Mouse (Mus musculus) embryonic fibroblast, embryonic 13.5 days (primary cell): ENCODE measurements around the gene Mrps22. TPM values are rescaled to one million over a fixed set of nuclear protein-coding genes. Genes with fewer than 3 reads are reported as not detected.

Experiments
- H3K27ac ChIP-seq: 2 replicates; pipeline ENCODE4 v1.5.1; 2012; ENCODE audit warnings: low read length, control low read depth, inconsistent platforms; ENCODE audit not compliant: insufficient read depth
- H3K4me1 ChIP-seq: 2 replicates; pipeline ENCODE4 v1.6.1; 2011; ENCODE audit warnings: low read length; ENCODE audit not compliant: control insufficient read depth, insufficient read depth
- H3K4me3 ChIP-seq: 2 replicates; pipeline ENCODE4 v1.5.1; 2011; ENCODE audit warnings: mild to moderate bottlenecking, control low read depth, low read length; ENCODE audit not compliant: insufficient read depth
- CTCF ChIP-seq: IDR thresholded peaks from 2 replicates; pipeline ENCODE4 v1.5.1; 2011; ENCODE audit warnings: mild to moderate bottlenecking, control low read depth, low read length, moderate library complexity, borderline replicate concordance; ENCODE audit not compliant: insufficient read depth
- POLR2A ChIP-seq: IDR thresholded peaks from 2 replicates; pipeline ENCODE4 v1.6.1; 2011; ENCODE audit warnings: low read depth, mild to moderate bottlenecking, control low read depth, low read length, moderate library complexity
- polyA plus RNA-seq: library from polyadenylated mRNA; stranded (reverse); fragments of >200 nt; gene quantifications from 2 replicates; pipeline ENCODE4 v1.2.4, GENCODE M21; 2011; ENCODE audit warnings: low read depth; ENCODE audit not compliant: missing spikeins, insufficient read length

The Mrps22 gene
- polyA plus RNA-seq, result 29.5 and 33.0 TPM in 2 replicates

- Histone ChIP-seq H3K4me1 (peaks cover 7% of the 10 kb centered on the region), H3K27ac (no peak within 1 kb of the TSS), H3K4me3 (peak within 1 kb of the TSS; percentile 90)
- TF ChIP-seq POLR2A (peak; percentile 87), CTCF (no peak)
Observed at GRCm38 (mm10) chr9:98601156-98601836, at the start of gene Mrps22. Gene Mrps22 (minus strand): TSS chr9:98601660.

GRCm38 (mm10) chr9:98650547-98650946 lies 49.1 kb upstream of the Mrps22 start:
- no peak overlapping the region for H3K27ac ChIP-seq
- no peak for TF ChIP-seq POLR2A
- no peaks in the 10 kb centered on the region for H3K4me1 ChIP-seq
- no peak overlapping the region for H3K4me3 ChIP-seq

DNA sequence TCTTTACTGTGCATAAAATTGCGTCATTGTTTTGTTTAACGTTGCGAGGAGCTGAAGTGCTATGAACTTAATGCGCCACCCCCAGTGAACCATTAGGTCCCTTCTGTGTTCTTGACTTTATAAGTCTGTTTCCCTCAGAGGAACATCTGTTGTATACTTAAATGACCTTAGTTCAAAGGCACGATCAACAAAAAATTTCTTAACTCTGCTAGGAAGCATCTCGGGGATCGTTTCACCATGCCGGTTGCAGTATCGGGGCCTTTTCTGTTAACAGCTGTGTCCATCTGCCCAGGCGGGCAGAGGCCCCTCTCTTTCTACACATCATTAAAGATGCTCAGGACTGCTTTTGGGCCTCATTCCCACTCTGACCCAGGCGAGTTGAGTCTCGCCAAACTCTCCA lies 46.0 kb upstream of the Mrps22 start:
- no peak overlapping the region for H3K27ac ChIP-seq
- no peak overlapping the region for H3K4me3 ChIP-seq
- no peak for TF ChIP-seq POLR2A
- TF ChIP-seq CTCF, result no peak
- H3K4me1 ChIP-seq, result no peaks in the 10 kb centered on the region

GRCm38 (mm10) chr9:98645750-98646149 lies 44.3 kb upstream of the Mrps22 start:
- no peak overlapping the region for H3K27ac ChIP-seq
- TF ChIP-seq CTCF (peak; percentile 92), POLR2A (no peak)
- no peak overlapping the region for H3K4me3 ChIP-seq
- no peaks in the 10 kb centered on the region for H3K4me1 ChIP-seq

DNA sequence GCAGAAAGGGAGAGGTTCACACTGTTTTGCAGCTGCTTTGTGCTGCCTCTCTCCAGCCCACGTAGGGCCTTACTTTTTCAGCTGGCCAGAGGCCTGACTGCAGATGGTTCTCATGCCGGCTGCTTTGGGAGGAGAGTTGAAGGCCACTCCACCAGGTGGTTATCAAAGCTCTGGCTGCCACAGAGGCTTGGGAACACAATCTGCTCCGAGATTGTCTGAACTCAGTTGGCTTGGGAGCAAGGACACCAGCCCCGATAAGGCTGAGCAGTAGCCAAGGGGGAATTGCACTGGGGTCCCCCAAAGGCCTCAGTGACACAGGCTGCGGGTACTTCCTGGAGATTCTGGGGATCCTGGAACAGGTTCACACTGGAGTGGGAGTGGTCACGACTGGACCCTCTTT lies 40.7 kb upstream of the Mrps22 start:
- Histone ChIP-seq H3K4me3 (no peak overlapping the region), H3K27ac (no peak overlapping the region), H3K4me1 (no peaks in the 10 kb centered on the region)
- no peak for TF ChIP-seq CTCF
- TF ChIP-seq POLR2A, result no peak

- Histone ChIP-seq H3K4me1 (no peaks in the 10 kb centered on the region), H3K27ac (no peak overlapping the region), H3K4me3 (no peak overlapping the region)
- TF ChIP-seq POLR2A (no peak), CTCF (no peak)
Observed at GRCm38 (mm10) chr9:98633287-98634162, 32.1 kb upstream of the Mrps22 start.

GRCm38 (mm10) chr9:98628480-98628879 lies 27.0 kb upstream of the Mrps22 start:
- TF ChIP-seq POLR2A (no peak), CTCF (no peak; the same call in 1 of the 2 replicates)
- H3K4me1 ChIP-seq, result no peaks in the 10 kb centered on the region

DNA sequence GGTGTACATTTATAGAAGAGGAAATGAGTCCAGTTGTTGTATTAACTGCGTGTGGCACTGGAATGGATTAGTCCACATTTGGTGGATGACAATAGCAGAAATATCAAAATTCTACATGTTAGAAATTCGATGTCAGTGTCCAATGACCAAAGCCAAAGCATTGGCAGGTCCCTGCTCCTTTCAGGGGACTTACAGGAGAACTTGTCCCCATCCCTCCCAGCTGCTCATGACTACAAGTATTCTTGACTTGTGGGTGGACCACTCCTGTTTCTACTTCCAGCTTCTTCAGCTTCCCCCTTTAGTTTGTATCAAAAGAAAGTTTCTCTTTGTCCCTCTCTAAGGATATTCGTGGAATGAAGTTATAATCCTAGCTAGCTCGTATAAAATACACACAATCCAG lies 3.4 kb upstream of the Mrps22 start:
- TF ChIP-seq POLR2A (no peak), CTCF (no peak)
- Histone ChIP-seq H3K4me3 (no peak overlapping the region), H3K4me1 (peaks cover 7% of the 10 kb centered on the region), H3K27ac (no peak overlapping the region)

More at GRCm38 (mm10) chr9:98628480-98628879, 27.0 kb upstream of the Mrps22 start:
- Histone ChIP-seq H3K4me3 (no peak overlapping the region), H3K27ac (no peak overlapping the region)

- no peak overlapping the region for H3K27ac ChIP-seq
- H3K4me1 ChIP-seq, result peaks cover 7% of the 10 kb centered on the region
- H3K4me3 ChIP-seq, result 0 out of 2 replicates have a peak overlapping the region, but pooled peaks have one; percentile 3
- TF ChIP-seq CTCF (no peak), POLR2A (no peak)
Observed at GRCm38 (mm10) chr9:98601837-98602359, 438 bp upstream of the Mrps22 start.

- no peak for TF ChIP-seq CTCF
- TF ChIP-seq POLR2A, result no peak
- Histone ChIP-seq H3K27ac (no peak overlapping the region), H3K4me3 (peak overlapping the region; percentile 90; the same call in 1 of the 2 replicates), H3K4me1 (peaks cover 7% of the 10 kb centered on the region)
Observed at GRCm38 (mm10) chr9:98600094-98600493, 1.4 kb downstream of the Mrps22 start.
